Mouse (Mus musculus) right cerebral cortex, postnatal 4 days (tissue): ENCODE measurements around the gene Nthl1.

Experiments
- DNase-seq: peaks from one replicate; pipeline ENCODE4 v3.0.0-alpha.2; 2022

Gene Nthl1

GRCm38 (mm10) chr17:24632167-24632812 lies at the start of gene Nthl1, which contains the start of gene Tsc2:
Gene Nthl1, plus strand, starts transcription at chr17:24632680.
Gene Tsc2, minus strand, starts transcription at chr17:24632630.
- peak; percentile 82 for DNase-seq

- no peak for DNase-seq
These were observed 48.6 kb upstream of the Nthl1 start for GRCm38 (mm10) chr17:24583599-24584460.

GRCm38 (mm10) chr17:24584520-24584919 lies 48.0 kb upstream of the Nthl1 start:
- DNase-seq: no peak

- DNase-seq: no peak
These were observed 45.9 kb upstream of the Nthl1 start for GRCm38 (mm10) chr17:24586532-24586931.

GRCm38 (mm10) chr17:24590943-24591342 lies 41.5 kb upstream of the Nthl1 start:
- DNase-seq: no peak

GRCm38 (mm10) chr17:24591695-24592094 lies 40.8 kb upstream of the Nthl1 start:
- DNase-seq: no peak

DNA sequence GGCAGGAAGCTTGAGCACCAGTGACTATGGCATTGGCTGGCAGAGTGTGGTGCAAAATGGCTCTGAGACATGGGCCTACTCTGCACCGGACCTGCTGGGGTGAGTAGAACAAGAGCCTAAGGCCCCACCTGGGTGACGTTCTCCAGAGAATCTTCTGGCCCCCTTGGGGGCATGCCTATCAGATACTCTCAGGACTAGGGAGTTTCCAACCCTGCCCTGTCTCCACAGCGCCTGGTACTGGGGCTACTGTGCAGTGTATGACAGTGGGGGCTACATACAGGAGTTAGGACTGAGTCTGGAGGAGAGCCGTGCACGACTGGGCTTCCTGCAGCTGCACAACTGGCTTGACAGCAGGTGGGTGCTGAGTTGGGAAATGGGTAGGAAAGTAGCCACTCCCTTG lies 39.2 kb upstream of the Nthl1 start:
- no peak for DNase-seq

DNA sequence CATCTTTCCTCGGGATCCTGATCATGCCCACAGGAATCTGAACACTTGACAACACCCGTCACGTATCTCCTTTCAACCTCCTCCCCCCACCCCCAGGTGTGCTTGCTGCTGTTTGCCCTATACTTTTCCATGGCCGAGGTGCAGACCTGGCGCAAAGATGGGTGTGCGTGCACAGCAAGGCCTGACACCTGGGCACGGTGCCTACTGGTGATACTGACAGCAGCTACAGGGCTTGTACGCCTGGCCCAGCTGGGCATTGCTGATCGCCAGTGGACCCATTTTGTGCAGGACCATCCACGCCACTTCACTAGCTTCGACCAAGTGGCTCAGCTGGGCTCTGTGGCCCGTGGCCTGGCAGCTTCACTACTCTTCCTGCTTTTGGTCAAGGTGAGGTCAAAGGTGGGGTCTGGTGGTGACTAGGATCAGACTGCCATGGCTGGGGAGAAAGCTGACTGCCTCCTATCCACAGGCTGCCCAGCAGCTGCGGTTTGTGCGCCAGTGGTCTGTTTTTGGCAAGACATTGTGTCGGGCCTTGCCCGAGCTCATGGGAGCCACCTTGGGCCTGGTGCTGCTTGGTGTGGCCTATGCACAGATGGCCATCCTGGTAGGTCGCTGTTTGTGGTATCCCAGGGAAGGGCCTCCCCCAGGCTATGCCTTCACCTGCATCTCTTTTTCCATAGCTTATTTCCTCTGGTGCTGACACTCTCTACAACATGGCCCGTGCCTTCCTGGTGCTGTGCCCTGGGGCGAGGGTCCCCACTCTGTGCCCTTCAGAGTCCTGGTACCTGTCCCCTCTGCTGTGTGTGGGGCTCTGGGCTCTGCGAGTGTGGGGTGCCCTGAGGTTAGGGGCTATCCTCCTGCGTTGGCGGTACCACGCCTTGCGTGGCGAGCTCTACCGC lies 38.2 kb upstream of the Nthl1 start:
- DNase-seq: no peak

DNA sequence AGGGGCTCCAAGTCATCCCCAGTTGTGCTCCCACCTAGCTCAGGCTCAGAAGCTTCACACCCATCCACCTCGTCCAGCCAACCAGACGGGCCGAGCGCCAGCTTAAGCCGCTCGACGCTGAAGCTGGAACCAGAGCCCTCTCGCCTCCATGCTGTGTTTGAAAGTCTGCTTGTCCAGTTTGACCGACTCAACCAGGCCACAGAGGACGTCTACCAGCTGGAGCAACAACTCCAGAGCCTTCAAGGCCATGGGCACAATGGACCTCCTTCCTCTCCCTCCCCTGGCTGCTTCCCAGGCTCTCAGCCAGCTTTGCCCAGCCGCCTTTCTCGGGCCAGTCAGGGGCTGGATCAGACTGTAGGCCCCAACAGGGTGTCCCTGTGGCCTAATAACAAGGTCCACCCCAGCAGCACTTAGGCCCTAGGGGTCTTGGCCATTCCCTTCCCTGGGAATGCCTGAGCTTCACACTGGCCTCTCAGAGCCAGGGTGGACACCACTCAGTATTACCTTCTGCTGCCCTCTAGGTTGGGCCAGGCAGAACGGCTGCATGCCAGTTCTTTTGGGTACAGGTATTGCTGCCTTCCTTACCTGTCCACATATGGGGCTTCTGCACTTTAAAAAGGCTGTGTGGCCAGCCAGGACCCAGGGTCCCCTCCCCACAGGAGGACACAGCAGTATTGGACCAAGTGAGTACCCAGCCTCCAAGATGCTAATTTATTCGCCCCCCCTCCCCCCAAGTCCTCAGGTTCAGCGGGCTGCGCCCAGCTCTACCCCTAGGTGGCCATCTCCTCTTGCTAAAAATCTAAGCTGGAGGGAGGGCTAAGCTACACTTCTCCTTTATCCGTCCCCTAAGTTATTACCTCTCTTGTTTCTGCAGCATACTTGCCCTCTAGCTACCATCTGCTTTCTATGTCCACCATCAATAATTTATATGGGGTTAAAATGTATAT lies 37.1 kb upstream of the Nthl1 start:
- DNase-seq: no peak

DNA sequence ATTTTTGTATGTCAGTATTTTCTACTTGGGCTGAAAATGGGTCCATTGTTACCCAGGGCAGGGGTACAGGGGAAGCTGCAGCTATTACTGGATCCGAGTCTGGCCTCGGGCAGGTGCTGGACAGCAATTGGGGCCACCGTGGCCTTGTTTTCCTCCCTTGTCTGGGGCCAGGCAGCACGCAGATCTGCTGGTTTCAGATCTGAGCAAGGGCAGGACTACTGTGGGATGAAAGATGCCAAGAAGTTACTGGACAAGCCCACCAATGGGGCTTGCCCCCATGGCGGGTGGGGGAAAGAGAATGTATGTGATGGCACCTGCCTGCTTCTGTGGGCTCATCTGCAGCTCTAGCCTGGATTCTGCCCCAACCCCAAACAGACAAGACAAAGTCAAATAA lies 36.4 kb upstream of the Nthl1 start:
- no peak for DNase-seq

- no peak for DNase-seq
These were observed 35.9 kb upstream of the Nthl1 start for GRCm38 (mm10) chr17:24596471-24597183.

GRCm38 (mm10) chr17:24597989-24598388 lies 34.5 kb upstream of the Nthl1 start:
- DNase-seq: no peak

GRCm38 (mm10) chr17:24600502-24600901 lies 32.0 kb upstream of the Nthl1 start:
- DNase-seq: no peak

GRCm38 (mm10) chr17:24603961-24604360 lies 28.5 kb upstream of the Nthl1 start:
- no peak for DNase-seq

DNA sequence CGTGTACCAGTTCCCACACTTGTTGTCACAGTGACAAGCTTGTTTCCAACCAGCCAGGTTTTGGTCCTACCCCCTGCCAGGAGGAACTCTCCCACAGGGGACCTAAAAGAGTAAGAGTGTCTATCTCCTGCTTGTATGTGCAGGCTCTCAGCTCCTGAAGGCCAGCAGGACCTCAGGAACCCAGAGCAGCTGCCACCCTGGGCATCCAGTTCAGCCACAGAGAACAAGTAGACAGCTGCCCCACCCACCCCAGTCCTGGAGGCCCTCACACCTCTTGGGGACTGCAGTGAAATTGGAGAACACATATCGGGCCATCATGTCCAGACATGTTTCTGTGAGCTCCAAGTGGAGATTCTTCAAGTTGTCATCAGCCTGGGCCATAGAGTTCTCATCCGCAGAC lies 27.9 kb upstream of the Nthl1 start:
- no peak for DNase-seq

DNA sequence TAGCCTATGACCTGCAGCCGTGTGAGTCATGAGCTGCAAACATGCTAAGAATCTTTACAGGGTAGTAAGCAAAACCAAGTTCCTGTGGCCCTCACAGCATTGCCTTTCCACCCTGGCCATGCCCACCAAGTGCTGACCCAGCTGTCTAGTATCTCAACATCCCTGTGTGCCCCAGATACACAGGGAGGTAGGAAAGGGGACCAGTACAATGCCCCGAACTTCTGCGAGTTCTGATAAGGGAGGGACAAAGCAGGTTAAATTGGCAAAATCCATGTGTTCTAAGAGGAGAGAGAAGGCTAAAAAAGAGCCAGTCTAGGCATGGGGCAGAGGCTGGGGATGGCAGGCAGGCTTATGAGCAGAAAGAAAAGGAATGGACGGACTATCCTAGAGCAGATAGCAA lies 24.1 kb upstream of the Nthl1 start:
- no peak for DNase-seq

DNA sequence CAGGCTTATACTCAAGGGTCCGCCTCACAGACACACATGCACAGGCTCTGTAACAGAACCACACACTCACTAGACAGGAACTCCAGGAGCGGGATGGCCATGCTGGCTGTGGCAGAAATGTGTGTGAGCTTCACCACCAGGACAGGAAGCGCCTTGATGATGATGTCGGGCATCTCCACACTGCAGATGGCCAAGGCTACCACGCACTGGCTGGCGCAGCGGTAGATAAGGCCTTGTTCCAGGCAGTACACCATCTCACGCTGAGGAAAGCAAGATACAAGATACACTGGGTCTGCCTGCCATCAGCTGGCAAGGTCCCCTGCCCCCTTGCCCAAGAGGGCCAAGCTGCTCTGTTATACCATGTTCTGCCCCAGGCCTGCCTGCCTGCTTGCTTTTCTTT lies 23.6 kb upstream of the Nthl1 start:
- DNase-seq: no peak

DNA sequence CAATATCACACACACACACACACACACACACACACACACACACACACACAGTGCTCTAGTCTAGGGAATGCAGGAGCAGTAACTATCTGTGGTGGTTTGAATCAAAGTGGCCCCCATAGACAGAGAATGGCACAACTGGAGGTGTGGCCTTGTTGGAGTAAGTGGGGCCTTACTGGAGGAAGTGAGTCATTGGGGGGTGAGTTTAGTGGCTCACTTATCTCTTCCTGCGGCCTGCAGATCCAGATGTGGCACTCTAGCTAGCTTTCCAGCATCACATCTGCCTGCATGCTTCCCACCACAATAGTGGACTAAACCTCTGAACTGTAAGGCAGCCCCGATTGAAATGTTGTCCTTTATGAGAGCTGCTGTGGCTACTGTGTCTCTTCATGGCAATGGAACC lies 21.8 kb upstream of the Nthl1 start:
- DNase-seq: no peak

GRCm38 (mm10) chr17:24617561-24618194 lies 14.8 kb upstream of the Nthl1 start:
- no peak for DNase-seq

DNA sequence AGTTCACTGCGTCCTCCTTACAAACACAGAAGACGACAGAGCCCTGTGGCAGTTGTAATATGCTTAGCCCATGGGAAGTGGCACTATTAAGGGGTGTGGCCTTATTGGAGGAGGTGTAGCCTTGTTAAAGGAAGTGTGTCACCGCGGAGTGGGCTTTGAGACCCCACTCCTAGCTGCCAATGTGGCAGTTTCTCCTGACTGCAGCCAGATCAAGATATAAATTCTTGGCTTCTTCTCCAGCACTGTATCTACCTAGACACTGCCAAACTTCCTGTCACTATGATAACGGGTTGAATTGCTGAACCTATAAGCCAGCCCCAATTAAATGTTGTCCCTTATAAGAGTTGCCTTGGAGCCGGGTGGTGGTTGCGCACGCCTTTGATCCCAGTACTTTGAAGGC lies 7.0 kb upstream of the Nthl1 start:
- no peak for DNase-seq

GRCm38 (mm10) chr17:24628646-24629045 lies 3.8 kb upstream of the Nthl1 start:
- peak; percentile 64 for DNase-seq
